Mouse (Mus musculus) intestine, embryonic 15.5 days (tissue): Measurements from ENCODE around the gene Gm20604. TPM values are rescaled to one million over a fixed set of nuclear protein-coding genes. Genes with fewer than 3 reads are reported as not detected.

Source experiments
- ATAC-seq: fragments of 200-750 bp; cut with Nextera tagmentation; 2 replicates; pipeline ENCODE4 v1.8.0; 2017; ENCODE audit warnings: moderate TSS enrichment, moderate library complexity
- H3K27ac ChIP-seq: fragments of 300-500 bp; sonication (generic); 2 replicates; pipeline ENCODE4 v1.5.1; 2015; ENCODE audit warnings: mild to moderate bottlenecking, inconsistent platforms
- H3K27me3 ChIP-seq: fragments of 300-500 bp; sonication (generic); replicated peaks from 2 replicates; pipeline ENCODE4 v1.6.1; 2015; ENCODE audit warnings: inconsistent platforms
- H3K36me3 ChIP-seq: fragments of 300-500 bp; sonication (generic); 2 replicates; pipeline ENCODE4 v1.6.1; 2015; ENCODE audit warnings: inconsistent platforms
- H3K4me1 ChIP-seq: fragments of 300-500 bp; sonication (generic); replicated peaks from 2 replicates; pipeline ENCODE4 v1.6.1; 2015; ENCODE audit warnings: inconsistent platforms
- H3K4me2 ChIP-seq: fragments of 300-500 bp; sonication (generic); replicated peaks from 2 replicates; pipeline ENCODE4 v1.6.1; 2015; ENCODE audit warnings: mild to moderate bottlenecking, inconsistent platforms
- H3K4me3 ChIP-seq: fragments of 300-500 bp; sonication (generic); replicated peaks from 2 replicates; pipeline ENCODE4 v1.5.1; 2015; ENCODE audit warnings: inconsistent platforms
- H3K9ac ChIP-seq: fragments of 300-500 bp; sonication (generic); 2 replicates; pipeline ENCODE4 v1.6.1; 2015; ENCODE audit warnings: inconsistent platforms
- H3K9me3 ChIP-seq: fragments of 300-500 bp; sonication (generic); 2 replicates; pipeline ENCODE4 v1.6.1; 2016; ENCODE audit warnings: inconsistent platforms
- WGBS: fragments of 180-500 bp; shearing (Covaris S2); methylation state at CpG from one replicate; pipeline ENCODE4 v1.1.7; 2015; 5-methylcytosine and 5-hydroxymethylcytosine counted together
- polyA plus RNA-seq: library from polyadenylated mRNA; unstranded; fragments of >200 nt; fragmentation: Nextera tagmentation; extraction: Ambion mirVana; gene quantifications from 2 replicates; pipeline ENCODE4 v1.2.1, GENCODE M21; 2015

The Gm20604 gene
- polyA plus RNA-seq, 1 experiment from 2014 or later: 21.0 TPM

GRCm38 (mm10) chr12:102761668-102762067 is 3.2 kb upstream of the Gm20604 start:
- ATAC-seq: no peak
- H3K4me1 ChIP-seq: peaks cover 6% of the 10 kb centered on the region; the same call in 1 of the 2 replicates
- peaks cover 5% of the 10 kb centered on the region; the same call in 1 of the 2 replicates for H3K36me3 ChIP-seq
- no peak overlapping the region for H3K27ac ChIP-seq
- H3K4me3 ChIP-seq: no peak overlapping the region
- H3K27me3 ChIP-seq: no peaks in the 10 kb centered on the region
- no peak overlapping the region for H3K9ac ChIP-seq
- WGBS: 88% methylated on average over 3 of the region's 3 CpGs
- no peaks in the 10 kb centered on the region for H3K9me3 ChIP-seq
- H3K4me2 ChIP-seq: no peak overlapping the region

- Histone ChIP-seq H3K27ac (0 out of 2 replicates have a peak overlapping the region, but pooled peaks have one; percentile 83), H3K27me3 (no peaks in the 10 kb centered on the region), H3K9ac (peak overlapping the region; percentile 88), H3K4me3 (peak overlapping the region; percentile 91), H3K36me3 (peaks cover 3% of the 10 kb centered on the region; the same call in 1 of the 2 replicates), H3K4me2 (peak overlapping the region; percentile 79), H3K4me1 (peaks cover 10% of the 10 kb centered on the region; the same call in 1 of the 2 replicates), H3K9me3 (no peaks in the 10 kb centered on the region)
- no peak for ATAC-seq
- 4% methylated on average over 5 of the region's 5 CpGs for WGBS
Observed at GRCm38 (mm10) chr12:102758936-102759335, 464 bp upstream of the Gm20604 start.

GRCm38 (mm10) chr12:102757689-102758402 is 626 bp downstream of the Gm20604 start, which contains the start of the genes Gm28051, Gon7 and Ubr7:
TSS of gene Gm28051 (minus strand) at chr12:102757765.
TSS of gene Gon7 (minus strand) at chr12:102757803.
TSS of gene Ubr7 (plus strand) at chr12:102757967.
- Histone ChIP-seq H3K4me1 (peaks cover 10% of the 10 kb centered on the region; the same call in 1 of the 2 replicates), H3K27me3 (no peaks in the 10 kb centered on the region), H3K4me2 (peak within 1 kb of the TSS; percentile 79), H3K36me3 (no peaks in the 10 kb centered on the region), H3K9me3 (no peaks in the 10 kb centered on the region), H3K9ac (peak within 1 kb of the TSS; percentile 88), H3K27ac (peak within 1 kb of the TSS; percentile 88), H3K4me3 (peak within 1 kb of the TSS; percentile 91)
- under 1% methylated on average over 73 of the region's 73 CpGs for WGBS
- peak; percentile 97 for ATAC-seq

DNA sequence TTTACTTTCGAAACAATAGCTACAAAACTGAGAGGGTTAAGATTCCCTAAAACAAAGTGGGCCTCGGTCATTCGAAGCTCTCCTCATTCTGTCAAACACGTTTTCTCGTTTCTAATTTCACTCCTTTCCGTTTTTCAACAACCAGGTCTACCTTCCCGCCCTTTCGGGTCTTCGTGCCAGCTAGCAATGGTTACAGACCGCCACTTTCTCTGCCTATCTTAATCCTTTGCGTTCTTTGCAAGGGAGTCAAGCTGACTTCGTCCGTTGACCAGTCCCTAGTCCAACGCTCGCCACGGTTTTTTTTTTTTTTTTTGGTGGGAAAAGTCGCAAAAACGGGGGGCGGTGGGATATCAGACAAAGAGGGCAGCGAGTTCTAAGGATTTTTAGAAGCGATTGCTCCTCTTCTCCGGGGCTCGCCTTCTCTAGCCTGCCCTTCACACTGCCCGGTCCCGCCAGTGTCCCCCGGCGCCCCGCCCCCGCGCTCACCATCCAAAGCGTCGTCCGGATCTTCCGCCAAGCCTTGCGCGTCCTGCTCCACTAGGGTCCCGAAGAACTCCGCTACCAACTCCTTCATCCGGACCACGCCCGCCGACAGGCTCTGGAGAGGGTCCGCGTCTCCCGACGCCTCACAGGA is 1.3 kb downstream of the Gm20604 start:
- ATAC-seq: peak; percentile 91
- peak overlapping the region; percentile 70 for H3K9ac ChIP-seq
- 2% methylated on average over 46 of the region's 46 CpGs for WGBS

DNA sequence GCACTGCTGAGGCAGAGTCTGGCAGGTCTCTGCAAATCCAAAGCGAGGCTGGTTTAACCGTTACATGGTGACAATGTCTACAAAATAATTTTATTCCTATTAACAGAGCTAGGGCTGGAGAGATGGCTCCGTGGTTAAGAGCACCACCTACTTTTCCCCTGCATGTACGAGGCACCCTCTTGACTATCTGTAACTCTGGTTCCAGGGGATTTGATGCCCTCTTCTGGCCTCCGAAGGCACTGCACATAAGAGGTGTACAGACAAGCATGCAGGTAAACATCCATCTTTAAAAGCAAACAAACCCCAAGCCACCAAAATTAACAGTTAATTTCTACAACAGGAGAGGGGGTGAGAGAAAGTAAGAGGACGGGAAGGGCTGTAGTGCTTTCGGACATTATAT is 2.2 kb downstream of the Gm20604 start:
- Histone ChIP-seq H3K4me1 (peaks cover 10% of the 10 kb centered on the region; the same call in 1 of the 2 replicates), H3K36me3 (no peaks in the 10 kb centered on the region), H3K27me3 (no peaks in the 10 kb centered on the region), H3K27ac (no peak overlapping the region), H3K4me2 (peak overlapping the region; percentile 65), H3K9ac (no peak overlapping the region), H3K4me3 (peak overlapping the region; percentile 91), H3K9me3 (no peaks in the 10 kb centered on the region)
- 73% methylated on average over 7 of the region's 7 CpGs for WGBS
- no peak for ATAC-seq

More for the DNA sequence above, 1.3 kb downstream of the Gm20604 start:
- no peaks in the 10 kb centered on the region for H3K27me3 ChIP-seq
- H3K9me3 ChIP-seq: no peaks in the 10 kb centered on the region
- H3K36me3 ChIP-seq: no peaks in the 10 kb centered on the region
- peak overlapping the region; percentile 65 for H3K4me2 ChIP-seq
- peak overlapping the region; percentile 91 for H3K4me3 ChIP-seq
- peak overlapping the region; percentile 88 for H3K27ac ChIP-seq
- peaks cover 10% of the 10 kb centered on the region; the same call in 1 of the 2 replicates for H3K4me1 ChIP-seq

- no peak overlapping the region for H3K9ac ChIP-seq
- H3K4me2 ChIP-seq: no peak overlapping the region
- no peak for ATAC-seq
- H3K9me3 ChIP-seq: no peaks in the 10 kb centered on the region
- H3K36me3 ChIP-seq: peaks cover 12% of the 10 kb centered on the region; the same call in 1 of the 2 replicates
- no peak overlapping the region for H3K4me3 ChIP-seq
- no peak overlapping the region for H3K27ac ChIP-seq
- peaks cover 10% of the 10 kb centered on the region; the same call in 1 of the 2 replicates for H3K4me1 ChIP-seq
- no peaks in the 10 kb centered on the region for H3K27me3 ChIP-seq
- WGBS: 86% methylated on average over 3 of the region's 3 CpGs
Observed at GRCm38 (mm10) chr12:102748256-102748655, 10.2 kb downstream of the Gm20604 start.

- Histone ChIP-seq H3K36me3 (peaks cover 12% of the 10 kb centered on the region; the same call in 1 of the 2 replicates), H3K4me3 (0 out of 2 replicates have a peak overlapping the region, but pooled peaks have one; percentile 93), H3K9ac (no peak overlapping the region), H3K27ac (no peak overlapping the region), H3K9me3 (no peaks in the 10 kb centered on the region), H3K4me1 (peaks cover 15% of the 10 kb centered on the region), H3K4me2 (peak overlapping the region; percentile 81), H3K27me3 (no peaks in the 10 kb centered on the region)
- ATAC-seq: no peak
- WGBS: 57% methylated on average over 6 of the region's 6 CpGs
Observed at GRCm38 (mm10) chr12:102744839-102745238, 13.6 kb downstream of the Gm20604 start.

DNA sequence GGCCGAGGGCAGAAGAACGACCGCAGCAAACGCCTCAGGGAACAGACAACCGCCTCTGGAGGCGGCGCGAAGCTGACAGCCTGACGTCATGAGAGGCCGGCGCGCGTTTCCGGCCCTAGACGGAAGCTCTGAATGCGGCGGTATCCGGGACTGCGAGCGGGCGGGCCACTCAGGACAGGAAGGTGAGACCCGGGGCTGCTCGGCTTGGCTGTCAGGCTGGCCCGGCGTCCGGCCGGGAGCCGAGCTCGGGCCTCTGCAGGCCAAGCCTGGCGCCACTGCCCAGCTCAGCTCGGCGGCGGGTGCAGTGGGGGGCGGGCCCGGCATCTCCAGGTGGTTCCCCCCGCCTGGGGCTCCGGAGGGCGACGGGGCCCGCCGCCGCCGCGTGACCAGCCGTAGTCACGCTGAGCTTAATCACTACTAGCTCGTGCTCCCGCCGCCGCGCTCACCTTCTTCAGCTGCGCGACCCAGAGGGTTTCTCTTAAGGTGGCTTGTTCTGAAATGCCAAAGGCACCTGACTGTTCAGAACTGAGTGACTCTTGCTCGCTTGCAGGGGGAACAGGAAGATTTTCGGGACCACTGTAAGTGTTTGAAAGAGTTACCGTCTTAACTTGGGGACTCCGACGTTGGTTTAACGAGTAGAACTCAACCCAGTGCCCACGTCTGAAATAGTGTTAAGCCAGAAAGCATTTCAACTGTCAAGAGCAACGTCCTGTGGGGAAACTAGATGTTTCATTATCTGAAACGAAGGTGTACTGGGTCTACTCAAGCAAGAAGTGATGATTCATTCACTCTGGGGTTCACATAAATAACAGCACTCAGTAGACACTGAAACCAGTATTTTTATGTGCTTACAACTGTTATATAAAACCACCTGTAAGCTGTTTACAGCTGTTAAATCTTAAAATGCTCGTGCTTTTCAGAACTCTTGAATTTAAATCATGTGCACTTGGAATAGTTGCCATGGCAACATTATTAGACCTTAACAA is 14.6 kb downstream of the Gm20604 start, which contains the start of the genes Moap1 and Tmem251:
Gene Moap1 (minus strand): TSS at position 73 of the 986 bp plus-strand sequence.
Gene Tmem251 (plus strand): TSS at position 174 of the 986 bp plus-strand sequence.
- Histone ChIP-seq H3K9me3 (no peaks in the 10 kb centered on the region), H3K36me3 (peaks cover 7% of the 10 kb centered on the region; the same call in 1 of the 2 replicates), H3K4me3 (peak within 1 kb of the TSS; percentile 93), H3K4me2 (peak within 1 kb of the TSS; percentile 81), H3K9ac (peak within 1 kb of the TSS; percentile 85), H3K27ac (peak within 1 kb of the TSS; percentile 95), H3K27me3 (no peaks in the 10 kb centered on the region), H3K4me1 (peaks cover 15% of the 10 kb centered on the region)
- WGBS: under 1% methylated on average over 61 of the region's 63 CpGs
- peak; percentile 99 for ATAC-seq

- peak overlapping the region; percentile 95 for H3K27ac ChIP-seq
- H3K36me3 ChIP-seq: 0 out of 2 replicates have a peak, but pooled peaks cover 3% of the 10 kb centered on the region
- peak overlapping the region; percentile 85 for H3K9ac ChIP-seq
- peaks cover 15% of the 10 kb centered on the region for H3K4me1 ChIP-seq
- no peaks in the 10 kb centered on the region for H3K27me3 ChIP-seq
- no peaks in the 10 kb centered on the region for H3K9me3 ChIP-seq
- WGBS: under 1% methylated on average over 33 of the region's 33 CpGs
- H3K4me3 ChIP-seq: peak overlapping the region; percentile 93
- no peak; the same call in 1 of the 2 replicates for ATAC-seq
- peak overlapping the region; percentile 81 for H3K4me2 ChIP-seq
Observed at GRCm38 (mm10) chr12:102743036-102743588, 15.4 kb downstream of the Gm20604 start.

GRCm38 (mm10) chr12:102742056-102742455 is 16.4 kb downstream of the Gm20604 start:
- 70% methylated on average over 7 of the region's 7 CpGs for WGBS
- peaks cover 15% of the 10 kb centered on the region for H3K4me1 ChIP-seq
- H3K4me2 ChIP-seq: no peak overlapping the region
- no peaks in the 10 kb centered on the region for H3K9me3 ChIP-seq
- ATAC-seq: no peak
- no peak overlapping the region for H3K4me3 ChIP-seq
- H3K36me3 ChIP-seq: no peaks in the 10 kb centered on the region
- H3K27me3 ChIP-seq: no peaks in the 10 kb centered on the region
- no peak overlapping the region for H3K27ac ChIP-seq
- no peak overlapping the region for H3K9ac ChIP-seq

- Histone ChIP-seq H3K4me2 (no peak overlapping the region), H3K9ac (no peak overlapping the region), H3K4me3 (no peak overlapping the region), H3K27ac (no peak overlapping the region), H3K27me3 (no peaks in the 10 kb centered on the region), H3K4me1 (peaks cover 15% of the 10 kb centered on the region), H3K9me3 (no peaks in the 10 kb centered on the region), H3K36me3 (no peaks in the 10 kb centered on the region)
- 64% methylated on average over 3 of the region's 3 CpGs for WGBS
- no peak for ATAC-seq
Observed at GRCm38 (mm10) chr12:102740285-102740684, 18.2 kb downstream of the Gm20604 start.
